Mouse (Mus musculus): ENCODE measurements around the gene Ch25h.

Ch25h gene

GRCm38 (mm10) chr19:34468216-34468615 is 6.7 kb downstream of the Ch25h start:
- no peak for DNase-seq

- no peak for DNase-seq
Measured at GRCm38 (mm10) chr19:34464453-34464852, 10.5 kb downstream of the Ch25h start.

- no peak for DNase-seq
Measured at GRCm38 (mm10) chr19:34461451-34462019, 13.4 kb downstream of the Ch25h start.

DNA sequence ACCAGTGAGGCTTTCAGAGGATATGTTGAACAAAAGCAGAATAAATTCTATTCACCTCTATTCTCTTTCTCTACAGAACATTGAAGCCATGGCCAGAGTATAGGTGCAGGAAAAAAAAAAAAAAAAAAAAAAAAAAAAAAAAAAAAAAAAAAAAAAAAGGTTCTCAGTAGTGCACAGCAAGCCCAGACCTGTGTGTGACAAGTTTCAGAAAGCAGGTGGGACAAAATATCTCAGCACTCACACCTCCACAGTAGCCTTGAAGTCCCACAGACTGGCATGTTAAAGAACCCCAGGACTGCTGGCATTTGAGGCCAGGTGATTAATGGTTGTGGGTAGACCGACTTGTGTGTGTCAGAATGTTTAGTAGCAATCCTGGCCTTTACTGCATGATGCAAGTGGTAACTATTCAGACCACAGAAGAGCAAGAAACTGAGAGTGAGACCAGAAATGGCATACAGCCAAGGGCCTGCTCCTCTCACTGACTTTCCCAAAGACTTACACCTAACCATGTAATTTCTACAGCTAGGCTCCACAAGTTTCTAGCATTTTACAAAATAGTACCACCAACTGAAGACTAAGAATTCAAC is 24.1 kb downstream of the Ch25h start:
- no peak for DNase-seq

GRCm38 (mm10) chr19:34448851-34449250 is 26.1 kb downstream of the Ch25h start:
- DNase-seq, result no peak

- DNase-seq, result no peak
Measured at GRCm38 (mm10) chr19:34445410-34446012, 29.5 kb downstream of the Ch25h start.

DNA sequence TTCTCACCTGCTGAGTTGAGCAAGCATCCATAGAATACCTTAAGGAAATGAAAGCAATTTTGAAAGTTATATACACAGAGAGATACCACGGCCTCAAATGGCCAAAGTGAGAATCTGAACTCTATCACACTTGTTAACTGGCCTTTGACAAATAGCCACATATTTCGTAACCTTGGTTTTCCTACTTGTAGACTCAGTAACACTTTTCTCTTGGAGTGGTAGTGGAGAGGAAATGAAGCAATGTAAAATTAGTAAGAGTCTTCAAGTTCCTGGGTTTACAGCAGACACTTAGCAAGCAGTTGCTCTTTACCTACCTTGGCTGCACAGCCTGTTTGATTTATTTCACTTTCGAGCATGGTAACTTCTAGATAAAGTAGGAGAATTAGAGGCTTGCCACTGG is 30.2 kb downstream of the Ch25h start:
- no peak for DNase-seq

DNA sequence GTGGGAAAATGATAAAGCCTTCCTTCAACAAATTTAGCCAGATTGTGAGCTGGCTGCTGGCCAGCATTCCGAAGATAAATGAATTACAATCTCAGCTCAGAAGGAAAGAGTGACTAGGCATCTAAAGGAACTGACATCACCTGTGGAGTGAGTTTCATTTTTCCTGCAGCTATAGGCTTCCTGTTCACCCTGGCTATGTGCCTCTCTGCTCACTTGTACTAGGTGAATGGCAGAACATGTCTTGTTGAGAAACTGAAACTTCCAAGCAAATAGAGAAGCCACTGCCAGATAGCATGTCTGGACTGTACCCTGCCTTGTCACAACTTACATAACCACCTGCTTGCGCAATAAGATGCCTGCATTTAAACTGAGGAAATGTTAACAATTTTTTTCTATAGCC is 33.0 kb downstream of the Ch25h start:
- DNase-seq, result no peak

DNA sequence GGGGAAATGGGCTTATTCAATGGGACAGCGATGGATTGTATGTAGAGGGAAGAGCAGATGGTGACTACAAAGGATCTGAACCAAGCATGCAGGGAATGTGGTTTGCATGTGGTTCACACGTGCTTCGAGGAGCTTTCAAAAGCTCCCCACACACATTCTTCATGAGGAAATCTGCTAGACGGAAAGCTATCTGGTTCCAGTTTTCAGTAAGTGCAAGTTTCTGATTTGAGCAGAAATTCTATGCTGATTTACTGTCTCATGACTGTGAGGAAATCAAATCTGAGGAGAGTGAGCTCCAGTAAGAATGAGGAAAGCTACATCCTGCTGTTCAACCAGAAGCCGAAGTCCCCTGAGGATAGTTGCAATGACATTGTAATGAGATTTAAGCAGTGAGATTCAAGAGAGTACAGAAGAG is 39.8 kb downstream of the Ch25h start:
- no peak for DNase-seq

DNA sequence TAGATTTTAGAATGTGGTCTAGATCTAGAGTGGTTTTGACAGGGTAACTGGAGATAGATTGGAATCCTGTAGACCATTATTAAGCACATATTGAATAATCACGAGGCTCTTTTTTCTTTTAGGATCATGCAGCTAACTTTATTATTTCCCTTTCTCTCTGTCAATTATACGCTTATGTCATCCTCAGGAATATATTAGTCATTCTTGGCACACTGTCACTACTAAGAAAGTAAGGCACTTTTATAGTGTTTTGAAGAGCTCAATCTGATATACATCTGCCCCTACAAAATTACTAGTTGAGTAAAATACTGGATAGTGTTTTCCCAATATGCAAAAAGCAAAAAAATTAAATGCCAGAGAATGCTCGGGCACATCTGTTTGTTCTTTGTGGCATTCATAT is 43.6 kb downstream of the Ch25h start:
- no peak for DNase-seq

DNA sequence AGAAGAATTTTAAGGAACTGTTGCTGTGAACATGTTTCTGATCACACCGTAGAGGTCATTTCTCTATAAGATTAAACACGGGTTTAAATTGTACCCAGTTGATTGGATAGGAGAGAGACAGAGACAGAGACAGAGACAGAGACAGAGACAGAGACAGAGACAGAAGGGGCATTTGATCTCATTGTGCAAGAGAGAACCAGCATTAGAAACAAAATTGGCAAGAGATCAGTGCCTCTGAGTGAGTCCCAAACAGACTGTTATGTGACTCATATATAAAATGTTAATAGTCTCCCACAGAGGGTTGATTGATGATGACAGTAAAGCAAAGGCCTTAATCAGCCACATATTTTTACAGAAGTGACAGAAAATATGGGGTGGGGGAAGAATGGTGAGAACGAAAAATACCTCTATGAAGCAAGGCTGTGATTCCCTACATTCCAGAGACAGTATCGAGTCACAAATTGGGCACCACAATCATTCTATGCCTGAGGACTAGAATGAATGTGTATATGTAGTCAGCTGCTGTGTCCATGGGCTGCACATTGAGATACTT is 51.1 kb downstream of the Ch25h start:
- DNase-seq, result no peak

Data from right cerebral cortex, postnatal 25 days (tissue).